Mouse (Mus musculus) c-Kit-positive CD71-positive TER-119-positive erythroid progenitor cells, embryonic 14.5 days (primary cell): ENCODE measurements around the gene Wfdc5.

ENCODE experiments used
- DNase-seq: peaks from one replicate; pipeline ENCODE4 v3.0.0-alpha.2; 2013; ENCODE audit warnings: low spot score

Wfdc5 gene

DNA sequence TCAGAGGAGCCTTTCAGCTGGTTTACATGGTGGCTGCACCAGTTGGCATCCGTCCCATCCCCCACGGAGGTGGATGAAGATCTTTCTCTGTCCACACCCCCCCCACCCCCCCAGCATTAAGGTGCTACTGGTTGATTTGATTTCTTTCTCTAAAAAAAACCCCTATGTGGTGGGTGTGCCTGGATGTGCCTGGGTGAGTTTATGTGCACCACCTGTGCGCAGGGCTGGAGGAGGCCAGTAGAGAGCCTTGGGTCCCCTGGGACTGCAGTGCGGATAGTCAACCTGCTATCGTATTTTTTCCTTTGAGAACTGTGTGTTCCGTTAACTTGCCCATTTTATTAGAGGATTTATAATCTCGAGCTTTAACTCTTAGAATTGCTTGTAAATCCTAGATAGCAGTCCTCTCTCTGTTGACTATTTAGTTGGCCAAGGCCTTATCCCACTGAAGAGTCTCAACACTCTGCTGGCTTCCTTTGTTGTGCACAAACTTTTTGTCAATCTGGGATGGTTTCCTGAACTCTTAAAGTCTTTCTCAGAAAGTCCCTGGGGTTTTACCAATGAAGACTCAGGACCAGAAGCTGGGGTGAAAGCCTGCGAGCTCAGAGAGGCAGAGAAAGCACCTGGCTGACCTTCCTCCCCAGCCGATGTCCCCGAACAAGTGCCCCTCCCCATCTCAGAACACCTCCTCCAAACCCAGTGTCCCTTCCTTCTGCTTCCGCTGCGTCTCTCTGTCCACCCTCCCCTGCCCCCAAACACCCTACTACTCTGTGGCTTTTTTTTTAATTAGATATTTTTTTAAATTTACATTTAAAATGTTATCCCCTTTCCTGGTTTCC is 53.7 kb downstream of the Wfdc5 start:
- DNase-seq, result no peak

GRCm38 (mm10) chr2:164127297-164127696 is 55.2 kb downstream of the Wfdc5 start:
- DNase-seq, result no peak

GRCm38 (mm10) chr2:164126533-164126955 is 56.0 kb downstream of the Wfdc5 start:
- DNase-seq, result no peak
